Mouse (Mus musculus) c-Kit-positive CD71-negative TER-119-negative erythroid progenitor cells, embryonic 14.5 days (primary cell): Measurements from ENCODE around the gene Ttc19.
"Not testable (repeated sequence)": the region's sequence is repeated elsewhere in the genome, so short reads cannot be mapped to it uniquely, and the experiment has no call there.

Experiments
- DNase-seq: peaks from one replicate; pipeline ENCODE4 v3.0.0-alpha.2; 2013; ENCODE audit warnings: low read depth

Ttc19 gene

DNA sequence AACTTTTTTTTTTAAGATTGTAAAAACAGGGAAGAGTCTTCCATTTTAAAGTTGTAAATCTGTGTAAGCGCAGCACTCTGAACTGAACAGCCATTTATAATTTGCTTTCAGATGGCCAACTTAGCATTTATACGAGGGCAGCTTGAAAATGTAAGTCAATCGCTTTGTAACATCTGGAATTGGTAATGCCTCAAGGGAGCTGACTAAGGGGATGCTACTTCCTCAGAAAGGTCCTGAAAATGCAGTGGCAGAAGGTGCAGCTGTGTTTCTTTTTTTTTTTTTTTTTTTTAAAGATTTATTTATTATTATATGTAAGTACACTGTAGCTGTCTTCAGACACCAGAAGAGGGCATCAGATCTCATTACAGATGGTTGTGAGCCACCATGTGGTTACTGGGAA lies 2.7 kb downstream of the Ttc19 start:
- DNase-seq: not testable (repeated sequence)

DNA sequence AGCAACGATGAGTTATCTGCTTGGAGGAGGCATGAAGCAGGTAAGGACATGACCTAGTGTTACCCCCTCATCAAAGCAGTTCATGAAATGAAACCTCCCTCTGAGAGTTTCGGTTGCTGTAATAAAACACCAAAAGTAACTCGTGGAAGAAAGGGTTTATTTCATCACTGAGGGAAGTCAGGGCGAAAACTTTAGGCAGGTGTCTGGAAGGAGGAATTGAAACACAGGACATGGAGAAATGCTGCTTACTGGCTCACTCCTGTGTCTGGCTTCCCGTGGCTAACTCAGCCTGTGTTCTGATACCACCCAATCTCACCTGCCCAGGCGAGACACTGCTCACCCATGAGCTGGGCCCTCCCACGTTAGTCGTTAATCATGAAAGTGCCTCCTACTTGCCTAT lies 3.7 kb downstream of the Ttc19 start:
- DNase-seq: no peak

DNA sequence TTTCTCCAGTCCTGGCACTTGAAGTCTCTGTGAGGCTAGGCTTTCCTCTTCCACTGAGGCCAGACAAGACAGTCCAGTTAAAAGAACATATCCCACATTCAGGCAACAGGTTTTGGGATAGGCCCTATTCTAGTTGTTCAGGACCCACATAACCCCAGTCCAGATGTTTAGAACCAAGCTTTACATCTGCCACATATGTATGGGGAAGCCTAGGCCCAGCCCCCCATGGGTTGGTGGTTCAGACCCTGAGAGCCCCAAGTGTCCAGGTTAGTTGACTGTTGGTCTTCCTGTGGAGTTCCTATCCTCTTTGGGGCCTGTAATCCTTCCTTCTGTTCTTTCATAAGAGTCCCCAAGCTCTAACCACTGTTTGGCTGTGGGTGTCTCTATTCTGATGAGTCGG lies 6.4 kb downstream of the Ttc19 start:
- no peak for DNase-seq

DNA sequence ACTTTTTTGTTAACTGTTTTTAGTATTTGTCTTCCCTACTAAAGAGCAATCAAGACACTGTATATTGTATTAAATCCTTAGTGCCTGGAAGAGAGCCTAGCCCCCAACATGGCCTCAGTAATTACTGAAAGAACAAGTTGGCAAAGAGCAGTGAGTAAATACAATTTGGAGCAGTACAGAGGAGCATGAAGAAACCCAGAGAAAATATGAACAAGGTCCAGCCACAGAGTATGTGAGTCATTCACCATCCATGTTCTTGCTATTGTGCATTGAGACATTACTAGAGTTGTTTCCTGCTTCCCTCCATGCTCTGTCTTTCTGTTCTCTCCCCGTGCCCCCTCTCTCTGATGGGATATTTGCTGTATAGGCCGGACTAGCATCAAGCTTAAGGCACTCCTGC lies 12.8 kb downstream of the Ttc19 start:
- no peak for DNase-seq

DNA sequence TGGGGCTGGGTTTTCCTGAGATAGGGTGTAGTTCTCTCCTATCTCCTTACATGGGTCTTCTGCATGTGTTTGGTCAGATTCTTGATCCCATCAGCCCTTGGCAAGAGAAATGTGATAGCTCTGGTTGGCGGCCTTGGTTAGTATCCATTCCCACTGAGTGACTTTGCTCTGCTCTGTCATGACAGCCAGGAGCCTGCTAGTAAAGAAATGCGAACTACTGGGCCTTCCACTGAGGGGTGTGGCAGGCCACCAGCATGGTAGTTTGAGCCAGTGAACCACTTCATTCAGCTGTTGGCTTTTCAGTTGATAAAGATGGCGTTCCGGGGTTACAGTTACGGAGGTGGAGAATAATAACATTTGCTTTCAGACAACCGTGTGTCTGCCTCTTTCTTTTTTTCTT lies 17.6 kb downstream of the Ttc19 start:
- no peak for DNase-seq

DNA sequence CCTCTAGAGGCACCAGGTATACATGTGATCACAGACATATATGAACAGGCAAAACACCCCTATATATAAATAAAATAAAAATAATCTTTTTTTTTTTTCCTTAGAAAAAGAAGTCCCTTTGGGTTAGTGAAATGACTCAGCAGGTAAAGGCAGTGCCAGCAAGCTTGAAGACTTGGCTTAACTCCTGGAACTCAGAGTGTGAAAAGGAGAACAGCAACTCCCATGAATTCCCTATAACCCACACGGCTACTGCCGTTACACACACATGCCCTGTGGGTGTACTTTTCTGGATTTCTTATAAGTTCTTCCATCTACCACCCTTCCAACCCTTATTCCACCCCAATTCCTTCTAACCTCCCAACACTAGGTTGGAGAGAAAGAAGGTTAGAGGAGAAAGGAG lies 24.6 kb downstream of the Ttc19 start:
- no peak for DNase-seq

DNA sequence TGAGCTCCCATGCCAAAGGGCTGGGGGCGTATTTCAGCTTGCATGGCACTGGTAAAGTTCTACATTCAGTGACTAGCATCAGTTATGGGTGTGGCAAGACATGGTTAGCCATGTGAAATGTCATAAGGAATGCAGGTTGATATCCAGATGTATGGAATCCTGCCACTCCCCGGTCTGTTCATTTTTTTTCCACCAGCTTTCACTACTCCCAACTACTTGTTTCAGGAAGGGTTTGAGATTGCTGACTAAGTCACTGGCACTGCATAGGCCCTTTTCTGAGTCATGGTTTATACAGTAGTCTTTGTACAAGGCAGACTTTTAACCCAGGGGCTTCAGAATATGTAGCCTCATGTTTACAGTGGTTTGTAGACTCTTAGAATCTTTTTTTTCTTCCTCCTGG lies 28.0 kb downstream of the Ttc19 start:
- DNase-seq: no peak

DNA sequence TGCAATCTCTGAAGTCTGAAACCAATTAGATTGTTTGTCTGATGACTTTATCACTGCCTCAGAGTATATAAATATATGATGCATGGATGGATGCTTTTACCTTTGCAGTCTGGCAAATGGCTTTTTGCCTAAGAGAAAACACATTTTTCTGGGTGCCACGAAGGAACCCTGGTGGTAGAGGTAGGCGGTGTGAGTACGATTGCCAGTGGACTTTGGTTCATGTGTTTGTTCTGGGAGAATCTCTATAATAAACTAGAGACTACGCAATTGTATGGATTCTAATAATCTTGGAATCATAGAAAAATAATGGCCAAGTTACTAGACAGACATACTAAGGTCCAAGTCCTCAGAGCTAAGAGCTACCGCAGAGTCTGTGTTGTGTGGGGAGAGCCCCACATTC lies 33.7 kb downstream of the Ttc19 start:
- DNase-seq: no peak

DNA sequence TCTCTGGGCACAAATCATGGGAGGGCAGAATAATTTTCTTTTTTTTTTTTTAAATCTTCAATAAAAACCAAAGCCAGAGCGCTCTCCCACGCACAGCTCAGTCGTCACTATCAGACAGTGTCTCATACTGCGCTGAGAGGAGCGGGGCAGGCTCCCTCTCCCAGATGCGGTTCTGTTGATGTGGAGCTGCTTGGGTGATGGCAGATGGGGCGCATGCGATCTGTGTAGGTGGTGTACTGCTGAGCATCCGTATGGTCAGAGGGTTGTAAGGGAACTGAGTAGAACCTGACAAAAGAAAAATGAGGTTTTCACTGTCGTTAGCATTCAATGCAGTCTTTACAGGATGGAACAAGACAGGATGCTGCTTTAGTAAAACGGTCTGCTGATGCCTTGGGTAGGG lies 36.5 kb downstream of the Ttc19 start:
- DNase-seq: no peak

DNA sequence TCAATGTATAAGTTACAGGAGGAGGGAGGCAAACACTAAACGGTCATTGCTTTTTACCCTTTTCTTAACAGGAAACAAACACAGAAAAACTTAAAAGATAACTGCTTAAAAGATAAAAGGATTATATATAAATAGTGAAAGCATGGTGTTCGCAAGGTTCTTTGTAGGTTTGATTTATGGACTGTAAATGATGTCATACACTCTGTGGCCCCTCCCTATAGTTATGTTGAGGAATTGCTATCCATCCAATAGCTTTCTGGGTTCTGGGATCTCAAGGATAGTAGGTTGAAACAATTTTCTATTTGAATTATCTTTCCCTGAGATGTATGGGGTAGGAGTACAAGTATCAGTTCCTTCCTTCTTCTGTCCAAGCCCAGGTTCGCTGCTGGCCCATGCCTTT lies 38.8 kb downstream of the Ttc19 start:
- no peak for DNase-seq

DNA sequence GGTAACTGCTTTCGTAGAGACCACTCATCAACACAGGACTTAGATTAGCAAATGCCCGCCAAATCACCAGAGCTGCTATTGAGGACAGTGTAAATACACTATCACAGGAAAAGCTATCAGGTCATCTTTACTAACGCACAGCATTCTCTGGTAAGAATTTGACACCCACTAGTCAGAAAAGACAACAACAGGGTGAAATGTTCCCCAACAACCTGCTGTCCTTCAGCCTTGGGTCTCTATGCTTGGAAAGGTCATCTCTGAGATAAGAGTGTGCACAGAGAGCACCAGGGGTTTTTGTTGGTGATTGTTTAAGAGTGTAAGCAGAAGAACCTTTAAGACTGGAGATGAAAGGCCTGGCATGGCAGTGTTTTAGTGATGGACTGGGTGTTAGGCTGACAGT lies 42.4 kb downstream of the Ttc19 start:
- DNase-seq: no peak

DNA sequence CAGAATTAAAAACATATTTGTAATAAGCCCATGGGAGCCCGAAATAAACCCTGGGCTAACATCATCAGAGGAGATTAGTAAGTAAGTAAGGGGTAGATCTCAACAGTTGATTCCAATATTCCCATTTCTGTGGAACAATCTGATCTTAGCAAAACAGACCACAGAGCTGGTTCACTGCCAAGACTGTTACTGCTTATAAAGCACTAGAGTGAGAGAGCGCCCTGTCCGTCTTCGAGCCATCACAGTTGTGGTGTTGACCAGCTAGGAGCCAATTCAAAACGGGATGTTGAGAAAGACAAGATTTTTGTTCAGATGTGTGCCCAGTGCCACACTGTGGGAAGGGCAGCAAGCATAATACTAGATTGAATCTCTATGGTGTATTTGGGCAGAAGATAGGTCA lies 49.9 kb downstream of the Ttc19 start:
- no peak for DNase-seq

DNA sequence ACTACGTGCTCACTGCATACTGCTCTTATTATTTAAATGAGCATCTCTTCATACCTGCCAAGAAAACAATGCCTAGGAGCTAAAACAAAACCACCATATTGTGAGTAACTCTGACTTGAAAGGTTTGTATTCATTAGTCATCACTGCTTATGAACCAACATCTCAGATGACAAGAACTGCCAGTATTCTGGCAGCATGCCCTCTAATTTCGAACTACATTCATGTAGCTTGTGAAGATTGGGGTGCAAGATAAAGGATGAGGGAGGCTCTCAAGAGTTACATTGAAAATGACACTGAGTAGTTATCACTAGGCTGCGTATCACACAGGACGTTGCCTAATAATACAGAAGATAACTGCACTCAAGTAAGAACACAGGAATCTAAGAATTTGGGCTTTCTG lies 51.0 kb downstream of the Ttc19 start:
- DNase-seq: no peak

DNA sequence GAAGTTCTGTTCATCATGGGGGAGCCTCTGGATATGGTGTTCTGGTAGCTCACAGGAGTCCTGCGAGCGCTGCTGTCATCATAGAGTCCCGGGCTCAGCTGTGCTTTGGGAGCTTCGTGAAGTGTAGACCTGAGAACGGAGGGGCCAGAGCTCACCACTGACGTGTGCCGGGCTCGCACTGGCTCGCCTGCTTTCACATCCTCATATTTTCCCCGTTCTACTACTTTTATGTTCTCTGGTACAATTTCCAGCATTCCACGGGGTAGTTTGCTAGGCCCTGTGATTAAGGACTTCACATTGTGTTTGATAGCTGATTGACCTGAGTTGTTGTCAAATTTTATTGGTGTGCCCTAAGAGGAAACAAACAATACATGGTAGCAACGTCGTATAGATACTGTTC lies 61.7 kb downstream of the Ttc19 start:
- no peak for DNase-seq

DNA sequence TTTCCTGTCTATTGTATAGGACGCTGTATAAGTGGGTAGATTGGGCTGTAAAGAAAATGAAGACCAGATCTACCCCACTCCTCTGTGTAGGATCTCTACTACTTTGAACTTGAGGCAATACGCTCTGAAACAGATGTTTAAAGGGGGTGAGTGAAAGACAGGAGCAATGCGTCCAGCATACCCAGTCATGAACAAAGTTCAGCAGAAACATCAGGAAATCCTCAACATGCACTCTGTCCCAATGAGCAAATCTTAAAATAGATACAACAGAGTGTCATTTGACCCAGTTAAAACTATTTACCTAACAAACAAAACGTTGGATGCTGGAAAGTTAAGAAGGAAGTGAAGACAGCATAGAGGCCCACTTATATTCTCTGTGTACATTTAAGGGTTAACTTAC lies 70.7 kb downstream of the Ttc19 start:
- DNase-seq: no peak

DNA sequence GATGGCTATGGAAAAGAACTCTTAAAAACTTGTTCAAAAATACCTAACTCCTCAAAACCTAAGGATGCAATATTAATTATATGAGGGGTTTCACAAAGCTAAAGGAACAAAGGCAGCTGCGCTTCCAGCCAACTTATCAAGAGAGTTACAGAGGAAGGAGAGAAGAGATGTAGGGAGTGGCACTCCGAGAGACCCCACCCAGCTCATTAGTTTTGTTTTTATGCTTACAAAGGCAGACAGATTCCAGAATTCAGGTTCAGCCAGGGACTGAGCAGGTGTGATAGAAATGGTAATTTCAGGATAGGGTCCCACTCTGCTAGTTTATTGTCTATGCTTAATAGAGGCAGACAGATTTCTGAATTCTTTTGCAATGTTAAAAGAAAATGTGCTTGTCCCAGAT lies 73.9 kb downstream of the Ttc19 start:
- no peak for DNase-seq

DNA sequence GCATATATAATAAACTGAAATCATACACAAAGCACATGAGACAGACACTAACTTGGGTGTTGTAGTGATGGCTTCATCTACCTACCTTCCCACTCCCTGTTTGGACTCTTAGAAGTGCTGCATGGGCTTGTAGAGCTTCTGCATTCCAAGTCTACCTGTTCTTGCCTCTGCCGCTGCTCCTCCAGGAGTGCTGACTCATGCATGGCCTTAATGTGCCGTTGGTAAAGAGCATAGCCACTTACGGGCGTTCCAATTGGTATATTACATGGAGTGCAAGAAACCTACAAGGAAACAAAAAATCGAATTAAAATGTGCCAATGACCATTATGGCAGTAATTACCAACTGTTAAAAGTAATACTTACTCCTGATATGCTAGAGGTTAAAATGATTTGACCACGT lies 85.6 kb downstream of the Ttc19 start:
- DNase-seq: no peak

DNA sequence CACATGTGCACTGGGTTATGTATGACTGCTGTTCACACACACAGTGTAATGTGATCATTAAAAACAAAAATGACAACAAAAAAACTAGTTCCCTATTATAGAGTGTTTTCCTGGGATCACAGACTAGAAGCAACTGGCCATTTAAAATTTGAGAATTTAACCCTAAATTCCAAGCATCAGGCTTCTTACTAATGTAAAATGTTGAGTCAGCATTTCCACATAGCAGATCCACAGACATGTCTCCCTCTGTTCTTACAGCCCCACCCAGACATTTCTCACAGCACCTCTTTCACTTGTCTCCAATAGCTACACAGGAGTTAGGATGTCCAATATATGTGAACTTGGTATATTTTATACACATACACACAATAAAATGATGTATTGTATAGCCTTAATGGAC lies 88.7 kb downstream of the Ttc19 start:
- no peak for DNase-seq

DNA sequence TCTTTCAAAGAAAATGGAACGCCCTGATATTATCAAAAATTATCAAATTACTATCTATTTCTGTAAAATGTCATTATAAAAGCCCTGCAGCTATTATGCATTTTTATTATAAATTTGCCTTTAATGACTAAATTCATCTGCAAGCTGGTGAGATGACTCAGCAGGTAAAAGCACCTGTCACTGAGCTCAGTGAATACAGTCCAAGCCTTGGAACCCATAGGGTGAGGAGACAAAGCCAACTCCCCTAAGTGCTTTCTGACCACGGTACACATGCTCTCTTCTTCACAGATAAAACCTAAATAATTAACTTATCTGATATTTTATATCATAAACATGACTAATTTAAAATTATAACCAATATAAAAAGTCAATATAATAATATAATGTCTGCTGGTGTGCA lies 90.5 kb downstream of the Ttc19 start:
- no peak for DNase-seq

DNA sequence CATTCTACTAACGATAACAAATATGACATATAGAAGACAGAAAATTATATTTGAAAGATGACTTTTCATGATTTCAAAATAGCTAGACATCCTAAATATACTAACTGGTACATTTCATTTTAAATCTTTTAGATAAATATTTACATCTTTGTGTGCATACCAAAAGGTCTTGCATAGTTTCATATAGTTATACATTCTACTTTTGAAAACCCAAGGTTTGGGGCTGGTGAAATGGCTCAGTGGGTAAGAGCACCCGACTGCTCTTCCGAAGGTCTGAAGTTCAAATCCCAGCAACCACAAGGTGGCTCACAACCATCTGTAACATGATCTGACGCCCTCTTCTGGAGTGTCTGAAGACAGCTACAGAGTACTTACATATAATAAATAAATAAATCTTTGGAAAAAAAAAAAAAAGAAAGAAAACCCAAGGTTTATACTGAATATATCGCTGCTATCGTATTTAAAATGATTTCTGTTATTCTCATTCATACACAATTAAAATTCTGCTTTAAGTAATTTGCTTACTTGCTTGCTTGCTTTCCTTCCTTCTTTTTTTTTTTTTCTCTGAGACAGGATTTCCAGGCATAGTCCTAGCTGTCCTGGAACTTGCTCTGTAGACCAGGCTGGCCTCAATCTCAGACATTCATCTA lies 96.1 kb downstream of the Ttc19 start:
- not testable (repeated sequence) for DNase-seq
